Mouse (Mus musculus) liver, adult 2 months (tissue): Measurements from ENCODE around the gene Olfr279. TPM values are rescaled to one million over a fixed set of nuclear protein-coding genes. Genes with fewer than 3 reads are reported as not detected.

Experiments
- DNase-seq: peaks from one replicate; pipeline ENCODE4 v3.0.0-alpha.2; 2011; ENCODE audit warnings: low read depth, low spot score; ENCODE audit errors: extremely low read depth
- H3K27ac ChIP-seq: fragments of 200-500 bp; replicated peaks from 2 replicates; pipeline ENCODE4 v1.5.1; 2012; ENCODE audit warnings: low read depth, mild to moderate bottlenecking, control low read depth, inconsistent platforms, low read length; ENCODE audit not compliant: insufficient read depth
- H3K27me3 ChIP-seq: fragments of 200-500 bp; 2 replicates; pipeline ENCODE4 v1.6.1; 2012; ENCODE audit warnings: mild to moderate bottlenecking, moderate library complexity, low read length, inconsistent platforms; ENCODE audit not compliant: control insufficient read depth, insufficient read depth
- H3K36me3 ChIP-seq: fragments of 200-500 bp; 2 replicates; pipeline ENCODE4 v1.6.1; 2012; ENCODE audit warnings: low read length, inconsistent platforms; ENCODE audit not compliant: control insufficient read depth, insufficient read depth
- H3K4me1 ChIP-seq: fragments of 200-500 bp; 2 replicates; pipeline ENCODE4 v1.6.1; 2011; ENCODE audit warnings: low read length; ENCODE audit not compliant: control insufficient read depth, insufficient read depth
- H3K4me3 ChIP-seq: fragments of 200-500 bp; 2 replicates; pipeline ENCODE4 v1.5.1; 2011; ENCODE audit warnings: low read depth, mild to moderate bottlenecking, control low read depth, low read length, moderate library complexity; ENCODE audit not compliant: insufficient read depth
- H3K79me2 ChIP-seq: fragments of 200-500 bp; 2 replicates; pipeline ENCODE4 v1.6.1; 2012; ENCODE audit warnings: inconsistent platforms, mild to moderate bottlenecking, low read length, moderate library complexity; ENCODE audit not compliant: control insufficient read depth, insufficient read depth
- H3K9ac ChIP-seq: fragments of 200-500 bp; 2 replicates; pipeline ENCODE4 v1.6.1; 2012; ENCODE audit warnings: low read depth, mild to moderate bottlenecking, control low read depth, inconsistent platforms, low read length
- CTCF ChIP-seq: fragments of 200-500 bp; IDR thresholded peaks from 2 replicates; pipeline ENCODE4 v1.5.1; 2011; ENCODE audit warnings: low read depth, low read length, control low read depth
- POLR2A ChIP-seq: fragments of 200-500 bp; IDR thresholded peaks from 2 replicates; pipeline ENCODE4 v1.6.1; 2011; ENCODE audit warnings: low read length, control low read depth; ENCODE audit not compliant: insufficient read depth; ENCODE audit errors: extremely low read depth
- WGBS: fragments of 180-500 bp; shearing (Covaris S2); methylation state at CpG from one replicate; pipeline ENCODE4 v1.1.7; 2018; 5-methylcytosine and 5-hydroxymethylcytosine counted together
- polyA plus RNA-seq: library from polyadenylated mRNA; depleted of rRNA; stranded (reverse); fragments of >200 nt; gene quantifications from 2 replicates; pipeline ENCODE4 v1.2.3, GENCODE M21; 2012
- total RNA-seq: library from RNA; depleted of rRNA; stranded (reverse); fragments of >200 nt; gene quantifications from 2 replicates; pipeline ENCODE4 v1.2.3, GENCODE M21; 2014

Olfr279 gene
- total and polyA plus RNA-seq, 2 experiments: not detected

DNA sequence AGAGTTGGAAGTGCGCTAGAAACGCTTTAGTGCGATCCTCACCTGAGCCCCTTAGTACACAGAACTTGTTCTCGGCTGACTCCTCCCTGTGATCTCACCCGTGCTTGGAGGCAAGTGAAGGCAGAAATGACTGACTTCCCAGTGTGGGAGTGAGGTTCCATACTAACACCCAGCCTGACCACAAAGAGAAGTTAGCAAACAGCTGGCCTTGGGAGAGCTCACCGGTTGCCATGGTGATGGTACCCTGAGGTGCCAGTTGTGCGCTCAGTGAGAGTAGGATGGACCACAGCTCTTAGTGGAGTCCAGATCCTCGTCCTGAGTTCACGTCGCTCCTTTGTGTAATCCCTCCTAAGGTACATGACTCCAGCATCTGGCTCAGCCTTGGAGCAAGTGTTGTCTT is 17.2 kb upstream of the Olfr279 start:
- Histone ChIP-seq H3K4me1 (no peaks in the 10 kb centered on the region), H3K36me3 (no peaks in the 10 kb centered on the region), H3K4me3 (no peak overlapping the region), H3K27me3 (no peaks in the 10 kb centered on the region; the same call in 1 of the 2 replicates), H3K27ac (no peak overlapping the region), H3K9ac (no peak overlapping the region), H3K79me2 (no peaks in the 10 kb centered on the region)
- TF ChIP-seq POLR2A (no peak), CTCF (no peak)
- no peak for DNase-seq
- 77% methylated on average over 10 of the region's 10 CpGs for WGBS

GRCm38 (mm10) chr15:98475382-98475781 is 16.8 kb upstream of the Olfr279 start:
- WGBS: 51% methylated on average over 10 of the region's 10 CpGs
- no peak overlapping the region for H3K4me3 ChIP-seq
- no peaks in the 10 kb centered on the region for H3K36me3 ChIP-seq
- TF ChIP-seq POLR2A (no peak), CTCF (peak; percentile 46; the same call in 1 of the 2 replicates)
- no peaks in the 10 kb centered on the region; the same call in 1 of the 2 replicates for H3K27me3 ChIP-seq
- H3K79me2 ChIP-seq: no peaks in the 10 kb centered on the region
- H3K27ac ChIP-seq: no peak overlapping the region
- H3K4me1 ChIP-seq: no peaks in the 10 kb centered on the region
- H3K9ac ChIP-seq: no peak overlapping the region
- DNase-seq: no peak

GRCm38 (mm10) chr15:98476281-98476680 is 15.9 kb upstream of the Olfr279 start:
- Histone ChIP-seq H3K4me1 (no peaks in the 10 kb centered on the region), H3K27ac (no peak overlapping the region), H3K9ac (no peak overlapping the region), H3K4me3 (no peak overlapping the region), H3K79me2 (no peaks in the 10 kb centered on the region), H3K36me3 (no peaks in the 10 kb centered on the region), H3K27me3 (no peaks in the 10 kb centered on the region)
- 75% methylated on average over 5 of the region's 5 CpGs for WGBS
- no peak for DNase-seq
- no peak for TF ChIP-seq CTCF

DNA sequence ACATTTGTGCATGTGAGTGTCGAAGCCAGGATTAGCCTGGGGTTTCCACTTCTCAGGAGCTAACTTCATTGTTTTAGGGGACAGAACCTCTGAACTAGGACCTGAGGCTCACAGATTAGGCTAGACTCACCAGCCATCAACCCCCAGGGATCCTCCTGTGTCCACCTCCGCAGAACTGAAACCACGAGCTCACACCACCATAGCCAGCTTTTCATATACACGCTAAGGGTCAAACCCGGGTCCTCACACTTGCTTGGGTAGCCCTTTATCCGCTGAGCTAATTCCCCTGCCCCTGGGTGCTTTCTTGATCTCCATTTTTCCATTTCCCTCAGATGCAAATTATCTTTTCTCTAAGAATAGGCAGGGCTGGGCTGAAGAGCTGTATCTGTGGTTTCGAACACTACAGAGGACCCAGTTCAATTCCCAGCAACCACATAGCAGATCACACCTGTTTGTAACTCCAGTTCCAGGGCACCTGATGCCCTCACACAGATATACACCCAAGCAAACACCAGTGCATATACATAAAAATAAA is 12.6 kb upstream of the Olfr279 start:
- no peak for DNase-seq
- WGBS: 79% methylated on average over 7 of the region's 7 CpGs

GRCm38 (mm10) chr15:98482701-98483100 is 9.5 kb upstream of the Olfr279 start, which contains the start of gene Lalba:
TSS of gene Lalba (minus strand) at chr15:98482721.
- Histone ChIP-seq H3K4me1 (no peaks in the 10 kb centered on the region), H3K9ac (no peak within 1 kb of the TSS), H3K27ac (no peak within 1 kb of the TSS), H3K36me3 (no peaks in the 10 kb centered on the region), H3K27me3 (no peaks in the 10 kb centered on the region; the same call in 1 of the 2 replicates), H3K79me2 (no peaks in the 10 kb centered on the region), H3K4me3 (no peak within 1 kb of the TSS)
- no peak for DNase-seq
- TF ChIP-seq POLR2A (no peak), CTCF (no peak)
- 48% methylated on average over 3 of the region's 3 CpGs for WGBS

More for the DNA sequence above, 12.6 kb upstream of the Olfr279 start:
- Histone ChIP-seq H3K27me3 (no peaks in the 10 kb centered on the region; the same call in 1 of the 2 replicates), H3K4me1 (no peaks in the 10 kb centered on the region), H3K79me2 (no peaks in the 10 kb centered on the region), H3K4me3 (no peak overlapping the region), H3K36me3 (no peaks in the 10 kb centered on the region), H3K27ac (no peak overlapping the region), H3K9ac (no peak overlapping the region)
- TF ChIP-seq CTCF: no peak
- no peak for TF ChIP-seq POLR2A
